Mouse (Mus musculus): ENCODE data around the gene Cyp4a14.
"Not testable (repeated sequence)": the region's sequence is repeated elsewhere in the genome, so short reads cannot be mapped to it uniquely, and the experiment has no call there.

The Cyp4a14 gene

GRCm38 (mm10) chr4:115496001-115496400 lies at the start of gene Cyp4a14:
Gene Cyp4a14 (minus strand): TSS chr4:115496142.
- no peak for DNase-seq (ENCODE audit: low spot score in 2 of 2)

- DNase-seq (ENCODE audit: low spot score in 2 of 2) = no peak
Observed at GRCm38 (mm10) chr4:115545101-115545500, 49.2 kb upstream of the Cyp4a14 start.

- DNase-seq (ENCODE audit: low spot score in 2 of 2) = no peak
Observed at GRCm38 (mm10) chr4:115521766-115522165, 25.8 kb upstream of the Cyp4a14 start.

- no peak for DNase-seq (ENCODE audit: low spot score in 2 of 2)
Observed at GRCm38 (mm10) chr4:115519444-115519843, 23.5 kb upstream of the Cyp4a14 start.

- DNase-seq (ENCODE audit: low spot score in 2 of 2) = not testable (repeated sequence)
Observed at GRCm38 (mm10) chr4:115518000-115518399, 22.1 kb upstream of the Cyp4a14 start, which contains the start of gene Cyp4a10. Gene Cyp4a10 (plus strand): TSS chr4:115518264.

- not testable (repeated sequence) for DNase-seq (ENCODE audit: low spot score in 2 of 2)
Observed at GRCm38 (mm10) chr4:115513964-115514363, 18.0 kb upstream of the Cyp4a14 start.

GRCm38 (mm10) chr4:115497466-115497865 lies 1.5 kb upstream of the Cyp4a14 start:
- DNase-seq (ENCODE audit: low spot score in 2 of 2) = no peak

GRCm38 (mm10) chr4:115481006-115481652 lies 14.8 kb downstream of the Cyp4a14 start:
- no peak for DNase-seq (ENCODE audit: low spot score in 2 of 2)

- DNase-seq (ENCODE audit: low spot score in 2 of 2) = not testable (repeated sequence)
Observed at GRCm38 (mm10) chr4:115476051-115476450, 19.9 kb downstream of the Cyp4a14 start.

- not testable (repeated sequence) for DNase-seq (ENCODE audit: low spot score in 2 of 2)
Observed at GRCm38 (mm10) chr4:115473585-115473984, 22.4 kb downstream of the Cyp4a14 start.

GRCm38 (mm10) chr4:115452304-115452703 lies 43.6 kb downstream of the Cyp4a14 start, which contains the start of gene Cyp4a30b:
Gene Cyp4a30b (plus strand): TSS chr4:115452604.
- DNase-seq (ENCODE audit: low spot score in 2 of 2) = no peak

GRCm38 (mm10) chr4:115450577-115451137 lies 45.3 kb downstream of the Cyp4a14 start:
- DNase-seq (ENCODE audit: low spot score in 2 of 2) = no peak

All from spleen, postnatal 4 days (tissue).